In genomic region chr8:11473072-11473471, GRCm38 (mm10) we compare ENCODE assay signal across 9 mouse cellular contexts. TPM values are rescaled to one million over a fixed set of nuclear protein-coding genes. Genes with fewer than 3 reads are reported as not detected.
DNase-seq lines count a peak whose midpoint lies in the region; ATAC-seq lines count a peak whose summit lies in the region.
"Had no signal": no experiment of that assay in that cellular context is flagged by ENCODE, and none has a peak within 500 bp of the region (broad histone marks: within the 10 kb centered on the region; RNA-seq: fewer than 3 reads in every experiment).

No protein-coding gene starts in this region.

- peak; percentile 11; the same call in 1 of the 2 replicates for ATAC-seq in heart, embryonic 16.5 days (replicated peaks; ENCODE audit: extremely low read depth, insufficient read depth, low FRiP score)
- ATAC-seq in lung, embryonic 15.5 days (ENCODE audit: borderline replicate concordance, extremely low read depth, low FRiP score, low TSS enrichment) = peak; percentile 17; the same call in 1 of the 2 replicates
- no peak for ATAC-seq in midbrain, embryonic 16.5 days
- ATAC-seq in forebrain, embryonic 15.5 days (replicated peaks) = no peak

- H3K9me3 ChIP-seq in heart, embryonic 16.5 days (replicated peaks; ENCODE audit: control insufficient read depth, low read length) = no peaks in the 10 kb centered on the region
- no peaks in the 10 kb centered on the region for H3K9me3 ChIP-seq in lung, embryonic 15.5 days
- no peaks in the 10 kb centered on the region for H3K9me3 ChIP-seq in midbrain, embryonic 16.5 days (replicated peaks; ENCODE audit: control insufficient read depth, low read length, poor library complexity, severe bottlenecking)
- no peaks in the 10 kb centered on the region for H3K9me3 ChIP-seq in forebrain, embryonic 15.5 days
- H3K9me3 ChIP-seq: G1E had no signal

- 0 out of 2 replicates have a peak, but pooled peaks cover 2% of the 10 kb centered on the region for H3K36me3 ChIP-seq in heart, embryonic 16.5 days (ENCODE audit: control insufficient read depth, insufficient read depth)
- H3K36me3 ChIP-seq in lung, embryonic 15.5 days = no peaks in the 10 kb centered on the region
- no peaks in the 10 kb centered on the region for H3K36me3 ChIP-seq in midbrain, embryonic 16.5 days (ENCODE audit: control insufficient read depth, insufficient read depth, low read length)
- no peaks in the 10 kb centered on the region for H3K36me3 ChIP-seq in forebrain, embryonic 15.5 days
- H3K36me3 ChIP-seq: G1E had no signal

- peaks cover 49% of the 10 kb centered on the region for H3K4me1 ChIP-seq in heart, embryonic 16.5 days (ENCODE audit: control insufficient read depth, insufficient read depth, low read length)
- H3K4me1 ChIP-seq in lung, embryonic 15.5 days = peaks cover 35% of the 10 kb centered on the region
- H3K4me1 ChIP-seq in midbrain, embryonic 16.5 days (ENCODE audit: control insufficient read depth, insufficient read depth, low read length) = peaks cover 10% of the 10 kb centered on the region
- H3K4me1 ChIP-seq in forebrain, embryonic 15.5 days = peaks cover 13% of the 10 kb centered on the region

- H3K4me2 ChIP-seq in heart, embryonic 16.5 days (ENCODE audit: low read depth, low read length) = peak overlapping the region; percentile 95
- H3K4me2 ChIP-seq in lung, embryonic 15.5 days = no peak overlapping the region
- H3K4me2 ChIP-seq in midbrain, embryonic 16.5 days (ENCODE audit: low read length) = no peak overlapping the region
- no peak overlapping the region for H3K4me2 ChIP-seq in forebrain, embryonic 15.5 days (replicated peaks)

- peak overlapping the region; percentile 70 for H3K9ac ChIP-seq in heart, embryonic 16.5 days (ENCODE audit: low read length)
- no peak overlapping the region for H3K9ac ChIP-seq in lung, embryonic 15.5 days
- H3K9ac ChIP-seq in midbrain, embryonic 16.5 days (ENCODE audit: low read depth, low read length) = no peak overlapping the region
- H3K9ac ChIP-seq in forebrain, embryonic 15.5 days (replicated peaks) = no peak overlapping the region

- no peaks in the 10 kb centered on the region for H3K27me3 ChIP-seq in heart, embryonic 16.5 days (ENCODE audit: control insufficient read depth, insufficient read depth, low read length)
- H3K27me3 ChIP-seq in lung, embryonic 15.5 days = peaks cover 21% of the 10 kb centered on the region
- peaks cover 38% of the 10 kb centered on the region for H3K27me3 ChIP-seq in midbrain, embryonic 16.5 days (ENCODE audit: control insufficient read depth, insufficient read depth, low read depth, low read length)
- H3K27me3 ChIP-seq in forebrain, embryonic 15.5 days = peaks cover 36% of the 10 kb centered on the region

- peak overlapping the region; percentile 98 for H3K27ac ChIP-seq in heart, embryonic 16.5 days (ENCODE audit: low read length)
- H3K27ac ChIP-seq in lung, embryonic 15.5 days = peak overlapping the region; percentile 56
- H3K27ac ChIP-seq in midbrain, embryonic 16.5 days (ENCODE audit: low read length) = no peak overlapping the region
- no peak overlapping the region for H3K27ac ChIP-seq in forebrain, embryonic 15.5 days (replicated peaks)

- peak; percentile 47 to 65 for DNase-seq in heart, adult 9 months (ENCODE audit: low spot score in 2 of 2)
- peak; percentile 90 for DNase-seq in kidney, postnatal 14 days
- DNase-seq in thymus, postnatal 4 days = no peak
- DNase-seq in cerebellum, adult 8-10 months = no peak

- 21% methylated on average over 4 of the region's 4 CpGs for WGBS in heart, embryonic 16.5 days
- 21% methylated on average over 4 of the region's 4 CpGs for WGBS in lung, embryonic 15.5 days
- WGBS in midbrain, embryonic 16.5 days = 51% methylated on average over 4 of the region's 4 CpGs
- WGBS in forebrain, embryonic 15.5 days = 45% methylated on average over 4 of the region's 4 CpGs

- H3K4me3 ChIP-seq in heart, embryonic 16.5 days (ENCODE audit: low read length) = peak overlapping the region; percentile 22
- H3K4me3 ChIP-seq in lung, embryonic 15.5 days = no peak overlapping the region
- no peak overlapping the region for H3K4me3 ChIP-seq in midbrain, embryonic 16.5 days (ENCODE audit: low read depth, low read length)
- H3K4me3 ChIP-seq in forebrain, embryonic 15.5 days = no peak overlapping the region

RNA-seq across cellular contexts. Expression of gene Rab20, which starts 5.4 kb away (rescaled TPM):
- 44.7 and 47.8 TPM in 2 replicates for polyA plus RNA-seq in heart, embryonic 16.5 days (2015; fragmentation: Nextera tagmentation; extraction: Ambion mirVana)
- polyA plus RNA-seq in lung, embryonic 15.5 days (2015; fragmentation: Nextera tagmentation; extraction: Ambion mirVana) = 13.2 and 14.7 TPM in 2 replicates
- 0.53 and 0.77 TPM in 2 replicates for polyA plus RNA-seq in midbrain, embryonic 16.5 days (2015; fragmentation: Nextera tagmentation; extraction: Ambion mirVana)
- 0.91 and 1.2 TPM in 2 replicates for polyA plus RNA-seq in forebrain, embryonic 15.5 days (2015; fragmentation: Nextera tagmentation; extraction: Ambion mirVana)
- polyA plus RNA-seq: G1E had no signal

RNA-seq across cellular contexts. Expression of gene Naxd, which starts 24.2 kb away (rescaled TPM):
- polyA plus RNA-seq in heart, embryonic 16.5 days (2015; fragmentation: Nextera tagmentation; extraction: Ambion mirVana) = 90.8 and 93.1 TPM in 2 replicates
- polyA plus RNA-seq in lung, embryonic 15.5 days (2015; fragmentation: Nextera tagmentation; extraction: Ambion mirVana) = 141 and 157 TPM in 2 replicates
- 129 and 132 TPM in 2 replicates for polyA plus RNA-seq in midbrain, embryonic 16.5 days (2015; fragmentation: Nextera tagmentation; extraction: Ambion mirVana)
- polyA plus RNA-seq in forebrain, embryonic 15.5 days (2015; fragmentation: Nextera tagmentation; extraction: Ambion mirVana) = 161 and 166 TPM in 2 replicates

Comparison
In these comparisons a context has a peak if more than half of its experiments do, and no peak if none do; other contexts are left out.
1. DNase-seq: peak in heart, adult 9 months (2 of 2) and kidney, postnatal 14 days (single experiment); none in thymus, postnatal 4 days (single experiment) and cerebellum, adult 8-10 months (single experiment).
2. ATAC-seq: peak in heart, embryonic 16.5 days (single experiment) and lung, embryonic 15.5 days (single experiment); none in midbrain, embryonic 16.5 days (single experiment) and forebrain, embryonic 15.5 days (single experiment).
3. H3K27ac ChIP-seq: peak in heart, embryonic 16.5 days (single experiment) and lung, embryonic 15.5 days (single experiment); none in midbrain, embryonic 16.5 days (single experiment) and forebrain, embryonic 15.5 days (single experiment).